In genomic region chr3:84428994-84429725, GRCm38 (mm10) we compare ENCODE assay signal across 9 mouse cellular contexts. TPM values are rescaled to one million over a fixed set of nuclear protein-coding genes. Genes with fewer than 3 reads are reported as not detected.
DNase-seq lines count a peak whose midpoint lies in the region; ATAC-seq and TF ChIP-seq lines count a peak whose summit lies in the region.
"Had no signal": no experiment of that assay in that cellular context is flagged by ENCODE, and none has a peak within 500 bp of the region (broad histone marks: within the 10 kb centered on the region; RNA-seq: fewer than 3 reads in every experiment).

No protein-coding gene starts in this region.

- no peak overlapping the region for H3K9ac ChIP-seq in liver, embryonic 14.5 days (replicated peaks)
- no peak overlapping the region for H3K9ac ChIP-seq in hindbrain, embryonic 16.5 days (ENCODE audit: low read depth, low read length)
- H3K9ac ChIP-seq: limb, embryonic 13.5 days had no signal

- ATAC-seq in granulocyte monocyte progenitor cell, adult 5-6 weeks (replicated peaks; ENCODE audit: poor library complexity, severe bottlenecking) = peak; percentile 89
- ATAC-seq in liver, embryonic 14.5 days (ENCODE audit: insufficient read depth) = peak; percentile 29; the same call in 1 of the 2 replicates
- no peak for ATAC-seq in hindbrain, embryonic 16.5 days

- TF ChIP-seq CTCF in liver, embryonic 14.5 days (IDR thresholded peaks at IDR 0.05; ENCODE audit: low read depth) = no peak

- no peak overlapping the region for H3K27ac ChIP-seq in liver, embryonic 14.5 days
- no peak overlapping the region for H3K27ac ChIP-seq in hindbrain, embryonic 16.5 days (ENCODE audit: low read depth, low read length)
- H3K27ac ChIP-seq: limb, embryonic 13.5 days had no signal

- H3K4me3 ChIP-seq in liver, embryonic 14.5 days (ENCODE audit: insufficient read depth in 1 of 2, low read depth in 2 of 2, low read length in 2 of 2) = no peak overlapping the region
- no peak overlapping the region for H3K4me3 ChIP-seq in hindbrain, embryonic 16.5 days (ENCODE audit: low read length)
- H3K4me3 ChIP-seq: limb, embryonic 13.5 days had no signal

- H3K36me3 ChIP-seq in liver, embryonic 14.5 days (replicated peaks; ENCODE audit: control insufficient read depth, insufficient read depth, low read depth) = no peaks in the 10 kb centered on the region
- H3K36me3 ChIP-seq in hindbrain, embryonic 16.5 days (ENCODE audit: control insufficient read depth, insufficient read depth, low read length) = no peaks in the 10 kb centered on the region
- H3K36me3 ChIP-seq: limb, embryonic 13.5 days had no signal

- DNase-seq in 3134 (ENCODE audit: extremely low read depth, insufficient read length, low spot score) (peak; percentile 82), MN1 (ENCODE audit: low spot score) (peak; percentile 74)
- DNase-seq in liver, embryonic 14.5 days (ENCODE audit: low read depth in 3 of 3, low spot score in 3 of 3) = no peak
- DNase-seq in natural killer cell, adult 2 months (ENCODE audit: low spot score in 2 of 2) = no peak
- DNase-seq in thymus, postnatal 10 days (ENCODE audit: low spot score in 2 of 2) = no peak
- DNase-seq in cerebellum, postnatal 14 days = no peak

- no peaks in the 10 kb centered on the region for H3K9me3 ChIP-seq in liver, embryonic 14.5 days (ENCODE audit: control insufficient read depth, low read length)
- no peaks in the 10 kb centered on the region for H3K9me3 ChIP-seq in hindbrain, embryonic 16.5 days (ENCODE audit: control insufficient read depth, low read length)
- H3K9me3 ChIP-seq: limb, embryonic 13.5 days had no signal

- H3K4me1 ChIP-seq in liver, embryonic 14.5 days (replicated peaks; ENCODE audit: control insufficient read depth in 2 of 2, insufficient read depth in 2 of 2, low read length in 1 of 2) = peaks cover 0 to 2% of the 10 kb centered on the region in 2 experiments; a peak in 1 of 4 replicates
- H3K4me1 ChIP-seq in hindbrain, embryonic 16.5 days (ENCODE audit: control insufficient read depth, insufficient read depth, low read depth, low read length) = no peaks in the 10 kb centered on the region

- H3K4me2 ChIP-seq in liver, embryonic 14.5 days (ENCODE audit: low read depth) = no peak overlapping the region
- no peak overlapping the region for H3K4me2 ChIP-seq in hindbrain, embryonic 16.5 days (ENCODE audit: low read length)
- H3K4me2 ChIP-seq: limb, embryonic 13.5 days had no signal

- TF ChIP-seq EP300 in liver, embryonic 14.5 days (IDR thresholded peaks at IDR 0.05; ENCODE audit: low read depth) = no peak

- 76% methylated on average over 12 of the region's 12 CpGs for WGBS in liver, embryonic 14.5 days (ENCODE audit: insufficient replicate concordance)
- 93% methylated on average over 12 of the region's 12 CpGs for WGBS in hindbrain, embryonic 16.5 days

- peaks cover 6% of the 10 kb centered on the region; the same call in 1 of the 2 replicates for H3K27me3 ChIP-seq in liver, embryonic 14.5 days (ENCODE audit: control insufficient read depth, insufficient read depth, low read length)
- H3K27me3 ChIP-seq in hindbrain, embryonic 16.5 days (replicated peaks; ENCODE audit: control insufficient read depth, insufficient read depth, low read length) = no peaks in the 10 kb centered on the region
- H3K27me3 ChIP-seq: limb, embryonic 13.5 days had no signal

RNA-seq across cellular contexts. Expression of gene Fhdc1, which starts 51.1 kb away (rescaled TPM):
- total RNA-seq in granulocyte monocyte progenitor cell, adult 5-6 weeks (2014; fragmentation: Nextera tagmentation) = not detected in 2 replicates
- total RNA-seq in granulocyte monocyte progenitor cell, adult 5-6 weeks (2017) = 0.30 TPM in 1 of 2 replicates, not detected in the other
- polyA plus RNA-seq in liver, embryonic 14.5 days (2012; rRNA removed) = 15.1 and 15.9 TPM in 2 replicates
- polyA plus RNA-seq in liver, embryonic 14.5 days (2014; fragmentation: Nextera tagmentation; extraction: Ambion mirVana) = 28.0 and 29.2 TPM in 2 replicates
- polyA plus RNA-seq in hindbrain, embryonic 16.5 days (2015; fragmentation: Nextera tagmentation; extraction: Ambion mirVana) = 5.7 and 7.7 TPM in 2 replicates

Comparison
In these comparisons a context has a peak if more than half of its experiments do, and no peak if none do; other contexts are left out.
1. DNase-seq: peak in 3134 (single experiment) and MN1 (single experiment); none in liver, embryonic 14.5 days (0 of 3), natural killer cell, adult 2 months (0 of 2), thymus, postnatal 10 days (0 of 2) and cerebellum, postnatal 14 days (0 of 2).